ENCODE assay signal across 28 mouse cellular contexts in the genomic region with DNA sequence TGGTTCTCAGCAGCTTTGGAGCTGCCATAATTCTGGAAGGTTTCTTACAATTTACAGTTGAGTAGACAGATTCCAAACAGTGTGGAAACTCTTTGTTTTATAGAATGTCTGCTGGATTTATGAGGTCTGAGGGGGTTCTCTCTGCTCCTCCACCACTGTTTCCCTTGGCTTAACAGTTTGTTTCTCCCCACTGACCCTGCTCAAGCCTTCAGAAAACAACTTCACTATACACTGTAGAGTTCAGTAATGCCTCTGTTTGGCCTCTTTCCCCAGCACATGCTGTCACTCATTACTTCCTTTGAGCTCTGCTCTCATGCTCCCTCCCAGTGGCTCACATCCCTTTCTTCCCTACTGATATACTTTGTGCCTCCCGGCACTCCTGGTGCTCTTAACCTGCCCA.
DNase-seq lines count a peak whose midpoint lies in the region; ATAC-seq lines count a peak whose summit lies in the region.
"Had no signal": no experiment of that assay in that cellular context is flagged by ENCODE, and none has a peak within 500 bp of the region (broad histone marks: within the 10 kb centered on the region; RNA-seq: fewer than 3 reads in every experiment).

No protein-coding gene starts in this region.

- peak; percentile 95 for ATAC-seq in kidney, embryonic 15.5 days (replicated peaks; ENCODE audit: low FRiP score)
- ATAC-seq in limb, embryonic 13.5 days (ENCODE audit: low FRiP score, low read depth): 0 out of 2 replicates have a peak, but pooled peaks have one; percentile 48
- ATAC-seq: CD4-positive, CD25-positive, alpha-beta regulatory T cell, adult 4 months; forebrain, embryonic 15.5 days; lung, postnatal 0 days had no signal

- WGBS in kidney, embryonic 15.5 days: 37% methylated on average over 1 of the region's 1 CpGs
- WGBS in limb, embryonic 13.5 days: 62% methylated on average over 1 of the region's 1 CpGs
- 90% methylated on average over 1 of the region's 1 CpGs for WGBS in limb, embryonic 10.5 days

- H3K27me3 ChIP-seq in kidney, embryonic 15.5 days: no peaks in the 10 kb centered on the region
- H3K27me3 ChIP-seq in limb, embryonic 13.5 days: no peaks in the 10 kb centered on the region
- no peaks in the 10 kb centered on the region for H3K27me3 ChIP-seq in limb, embryonic 10.5 days (ENCODE audit: low read depth, poor library complexity, severe bottlenecking)
- H3K27me3 ChIP-seq: embryonic facial prominence, embryonic 12.5 days; forebrain, embryonic 15.5 days; hindbrain, embryonic 12.5 days; liver, embryonic 15.5 days had no signal

- H3K36me3 ChIP-seq in kidney, embryonic 15.5 days: no peaks in the 10 kb centered on the region
- no peaks in the 10 kb centered on the region for H3K36me3 ChIP-seq in limb, embryonic 13.5 days
- H3K36me3 ChIP-seq in limb, embryonic 10.5 days: no peaks in the 10 kb centered on the region
- H3K36me3 ChIP-seq: embryonic facial prominence, embryonic 12.5 days; forebrain, embryonic 10.5 days; forebrain, embryonic 15.5 days; hindbrain, embryonic 12.5 days; liver, embryonic 15.5 days had no signal

- H3K27ac ChIP-seq in kidney, embryonic 15.5 days: peak overlapping the region; percentile 66; the same call in 1 of the 2 replicates
- H3K27ac ChIP-seq in limb, embryonic 13.5 days: no peak overlapping the region
- H3K27ac ChIP-seq in limb, embryonic 10.5 days: no peak overlapping the region
- H3K27ac ChIP-seq: embryonic facial prominence, embryonic 12.5 days; forebrain, embryonic 10.5 days; forebrain, embryonic 15.5 days; hindbrain, embryonic 12.5 days; liver, embryonic 15.5 days; macrophage had no signal

- H3K4me2 ChIP-seq in kidney, embryonic 15.5 days: peak overlapping the region; percentile 12; the same call in 1 of the 2 replicates
- no peak overlapping the region for H3K4me2 ChIP-seq in limb, embryonic 13.5 days (replicated peaks)
- H3K4me2 ChIP-seq: embryonic facial prominence, embryonic 12.5 days; forebrain, embryonic 15.5 days; heart, embryonic 11.5 days; hindbrain, embryonic 12.5 days; liver, embryonic 15.5 days had no signal

- H3K4me1 ChIP-seq in kidney, embryonic 15.5 days: peaks cover 4% of the 10 kb centered on the region; the same call in 1 of the 2 replicates
- H3K4me1 ChIP-seq in limb, embryonic 13.5 days: no peaks in the 10 kb centered on the region
- no peaks in the 10 kb centered on the region for H3K4me1 ChIP-seq in limb, embryonic 10.5 days
- H3K4me1 ChIP-seq: embryonic facial prominence, embryonic 12.5 days; forebrain, embryonic 10.5 days; forebrain, embryonic 15.5 days; hindbrain, embryonic 12.5 days; liver, embryonic 15.5 days had no signal

- H3K4me3 ChIP-seq in kidney, embryonic 15.5 days (replicated peaks): no peak overlapping the region
- no peak overlapping the region for H3K4me3 ChIP-seq in limb, embryonic 13.5 days
- no peak overlapping the region for H3K4me3 ChIP-seq in limb, embryonic 10.5 days
- H3K4me3 ChIP-seq: embryonic facial prominence, embryonic 12.5 days; forebrain, embryonic 10.5 days; forebrain, embryonic 15.5 days; hindbrain, embryonic 12.5 days; liver, embryonic 15.5 days had no signal

- no peaks in the 10 kb centered on the region for H3K9me3 ChIP-seq in kidney, embryonic 15.5 days (replicated peaks)
- H3K9me3 ChIP-seq in limb, embryonic 13.5 days: no peaks in the 10 kb centered on the region
- no peaks in the 10 kb centered on the region for H3K9me3 ChIP-seq in limb, embryonic 10.5 days (replicated peaks)
- H3K9me3 ChIP-seq: embryonic facial prominence, embryonic 12.5 days; forebrain, embryonic 10.5 days; forebrain, embryonic 15.5 days; hindbrain, embryonic 12.5 days; liver, embryonic 15.5 days had no signal

- H3K9ac ChIP-seq in kidney, embryonic 15.5 days: no peak overlapping the region
- no peak overlapping the region for H3K9ac ChIP-seq in limb, embryonic 13.5 days
- H3K9ac ChIP-seq: embryonic facial prominence, embryonic 12.5 days; forebrain, embryonic 15.5 days; hindbrain, embryonic 12.5 days; liver, embryonic 15.5 days had no signal

- DNase-seq in kidney, postnatal 25 days: no peak
- no peak for DNase-seq in limb, embryonic 10.5 days (ENCODE audit: low spot score)
- DNase-seq in kidney, postnatal 4 days: peak; percentile 17 to 29
- DNase-seq in mesoderm, embryonic 11.5 days (ENCODE audit: low read depth, low spot score): peak; percentile 9
- no peak for DNase-seq in yolk sac, embryonic 10.5 days (ENCODE audit: low spot score)
- DNase-seq: adrenal gland, postnatal 14 days; cerebellum, adult 11 months; cerebellum, adult 9-10 months; cerebellum, postnatal 36 days; gastrocnemius, postnatal 25 days; heart, adult 11 months; heart, postnatal 36 days; layer of hippocampus, postnatal 36 days; left cerebral cortex, postnatal 4 days; midbrain, embryonic 14.5 days; right cerebral cortex, adult 18-20 months; spleen, adult 18-20 months had no signal

Comparison
In these comparisons a context has a peak if more than half of its experiments do, and no peak if none do; other contexts are left out.
1. DNase-seq: peak in kidney, postnatal 4 days (2 of 2) and mesoderm, embryonic 11.5 days (single experiment); none in kidney, postnatal 25 days (0 of 2), limb, embryonic 10.5 days (single experiment) and yolk sac, embryonic 10.5 days (single experiment).